Mouse (Mus musculus): ENCODE measurements at regions not wholly inside any gene's neighbourhood (a gene's known extent, or its start where the extent isn't known, plus 50 kb on each side); places are given as distances from the start of the nearest gene placed in this dataset.

GRCm38 (mm10) chr2:133734469-133735225 lies 182.7 kb downstream of the Bmp2 start:
- TF ChIP-seq POLR2A (IDR thresholded peaks at IDR 0.05; ENCODE audit: low read depth, low read length): no peak
- no peak for TF ChIP-seq CTCF (IDR thresholded peaks at IDR 0.05; ENCODE audit: extremely low read depth, insufficient read length, insufficient replicate concordance, low read depth, low read length)
